Mouse (Mus musculus) erythroblast, embryonic 14.5 days (primary cell): ENCODE results near the gene Plpp2.

Source experiments
- GATA1 ChIP-seq: IDR thresholded peaks from 2 replicates; pipeline ENCODE4 v1.6.1; 2012; ENCODE audit warnings: low read length, inconsistent platforms, mixed read lengths
- TAL1 ChIP-seq: IDR thresholded peaks from 3 replicates; pipeline ENCODE4 v1.6.1; 2012; ENCODE audit warnings: low read length, inconsistent platforms, mixed read lengths

DNA sequence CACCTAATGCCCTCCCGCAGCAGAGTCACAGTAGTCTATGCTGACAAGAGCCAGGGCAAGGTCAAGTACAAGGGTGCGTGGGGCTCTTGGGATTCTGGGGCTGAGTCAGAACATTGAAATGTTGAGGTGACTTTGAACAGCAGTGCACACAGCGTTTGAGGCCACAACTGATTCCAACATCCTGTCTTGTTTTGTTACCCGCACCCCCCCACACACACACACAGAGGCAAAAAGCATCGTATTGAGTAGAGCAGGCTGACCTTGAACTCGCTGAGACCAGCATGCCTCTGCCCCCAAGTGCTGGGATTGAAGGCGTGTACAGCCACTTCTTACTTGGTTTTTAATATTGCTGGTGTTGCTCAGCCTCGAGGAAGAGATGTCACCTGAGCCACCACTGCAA, 40.8 kb upstream of the Plpp2 start:
- TF ChIP-seq TAL1, result no peak
- no peak for TF ChIP-seq GATA1
